8 mouse cellular contexts compared by ENCODE assay signal in the genomic region with DNA sequence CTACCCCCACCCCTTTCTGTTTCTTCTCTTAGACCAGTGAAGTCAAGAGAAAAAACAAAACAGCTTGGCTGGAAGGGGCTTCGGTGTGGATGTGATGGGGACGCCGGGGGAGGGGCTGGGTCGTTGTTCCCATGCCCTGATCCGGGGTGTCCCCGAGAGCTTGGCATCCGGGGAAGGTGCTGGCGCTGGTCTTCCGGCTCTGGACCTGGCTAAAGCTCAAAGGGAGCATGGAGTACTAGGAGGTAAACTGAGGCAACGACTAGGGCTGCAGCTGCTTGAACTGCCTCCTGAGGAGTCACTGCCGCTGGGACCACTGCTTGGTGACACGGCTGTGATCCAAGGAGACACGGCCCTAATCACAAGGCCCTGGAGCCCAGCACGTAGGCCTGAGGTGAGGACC. TPM values are rescaled to one million over a fixed set of nuclear protein-coding genes. Genes with fewer than 3 reads are reported as not detected.
A peak's percentile ranks its signal among the peaks of the same experiment; 100 is the strongest.
DNase-seq lines count a peak whose midpoint lies in the region; ATAC-seq and TF ChIP-seq lines count a peak whose summit lies in the region.

No protein-coding gene starts in this region.

- peaks cover 34% of the 10 kb centered on the region for H3K4me1 ChIP-seq in heart, embryonic 12.5 days (replicated peaks)
- peaks cover 6 to 34% of the 10 kb centered on the region in 2 experiments for H3K4me1 ChIP-seq in ES-E14 (ENCODE audit: control insufficient read depth in 2 of 2, insufficient read depth in 2 of 2, low read length in 2 of 2, poor library complexity in 1 of 2)
- H3K4me1 ChIP-seq in forebrain, embryonic 16.5 days (replicated peaks; ENCODE audit: control insufficient read depth, insufficient read depth, low read length): peaks cover 27% of the 10 kb centered on the region
- peaks cover 64% of the 10 kb centered on the region for H3K4me1 ChIP-seq in liver, embryonic 15.5 days (replicated peaks)

- ATAC-seq in heart, embryonic 12.5 days (ENCODE audit: insufficient number of reproducible peaks, low FRiP score): no peak
- no peak for ATAC-seq in forebrain, embryonic 16.5 days
- no peak for ATAC-seq in liver, embryonic 15.5 days (ENCODE audit: insufficient read depth)
- no peak for ATAC-seq in erythroid progenitor cell, adult 5-6 weeks (replicated peaks; ENCODE audit: low FRiP score, poor library complexity, severe bottlenecking)

- in situ Hi-C loops in ES-E14 (cut with MboI; ENCODE audit: low sequenced_read_pairs in 2 of 2, unreplicated experiment in 2 of 2): no loop called here

- peak overlapping the region; percentile 96 for H3K4me2 ChIP-seq in heart, embryonic 12.5 days
- H3K4me2 ChIP-seq in forebrain, embryonic 16.5 days (ENCODE audit: low read length): peak overlapping the region; percentile 94
- H3K4me2 ChIP-seq in liver, embryonic 15.5 days: peak overlapping the region; percentile 88

- no peak for DNase-seq in heart, postnatal 4 days
- DNase-seq in ES-E14 (ENCODE audit: low read depth, low spot score): no peak
- no peak for DNase-seq in adipocyte (ENCODE audit: low spot score)
- no peak for DNase-seq in spleen, adult 12 weeks (ENCODE audit: low spot score)

- H3K4me3 ChIP-seq in heart, embryonic 12.5 days: peak overlapping the region; percentile 76
- peak overlapping the region; percentile 86 to 88 for H3K4me3 ChIP-seq in ES-E14 (ENCODE audit: insufficient read depth in 1 of 2, low read depth in 1 of 2, low read length in 2 of 2, poor library complexity in 1 of 2, severe bottlenecking in 1 of 2)
- H3K4me3 ChIP-seq in forebrain, embryonic 16.5 days (replicated peaks; ENCODE audit: low read length): peak overlapping the region; percentile 77
- peak overlapping the region; percentile 58 for H3K4me3 ChIP-seq in liver, embryonic 15.5 days (replicated peaks)

- peaks cover 24% of the 10 kb centered on the region for H3K27me3 ChIP-seq in heart, embryonic 12.5 days (replicated peaks)
- peaks cover 11% of the 10 kb centered on the region for H3K27me3 ChIP-seq in forebrain, embryonic 16.5 days (replicated peaks; ENCODE audit: control insufficient read depth, insufficient read depth, low read length)
- H3K27me3 ChIP-seq in liver, embryonic 15.5 days: peaks cover 41% of the 10 kb centered on the region

- no peak overlapping the region for H3K27ac ChIP-seq in heart, embryonic 12.5 days (ENCODE audit: poor library complexity, severe bottlenecking)
- no peak overlapping the region for H3K27ac ChIP-seq in ES-E14 (ENCODE audit: insufficient read depth, low read depth, low read length, poor library complexity, severe bottlenecking)
- no peak overlapping the region; the same call in 1 of the 2 replicates for H3K27ac ChIP-seq in forebrain, embryonic 16.5 days (ENCODE audit: low read length)
- H3K27ac ChIP-seq in liver, embryonic 15.5 days (replicated peaks): no peak overlapping the region

- 28% methylated on average over 14 of the region's 14 CpGs for WGBS in heart, embryonic 12.5 days
- 20% methylated on average over 14 of the region's 14 CpGs for WGBS in forebrain, embryonic 16.5 days
- 43% methylated on average over 14 of the region's 14 CpGs for WGBS in liver, embryonic 15.5 days (ENCODE audit: insufficient replicate concordance)

- H3K9ac ChIP-seq in heart, embryonic 12.5 days: peak overlapping the region; percentile 92
- H3K9ac ChIP-seq in ES-E14 (ENCODE audit: insufficient read depth, low read depth, low read length, poor library complexity, severe bottlenecking): peak overlapping the region; percentile 52; the same call in 1 of the 2 replicates
- H3K9ac ChIP-seq in forebrain, embryonic 16.5 days (replicated peaks; ENCODE audit: low read depth, low read length): peak overlapping the region; percentile 66
- no peak overlapping the region for H3K9ac ChIP-seq in liver, embryonic 15.5 days

- H3K9me3 ChIP-seq in heart, embryonic 12.5 days (replicated peaks): no peaks in the 10 kb centered on the region
- no peaks in the 10 kb centered on the region for H3K9me3 ChIP-seq in ES-E14 (ENCODE audit: control insufficient read depth, insufficient read depth, low read depth, low read length)
- H3K9me3 ChIP-seq in forebrain, embryonic 16.5 days (ENCODE audit: control insufficient read depth, low read length): no peaks in the 10 kb centered on the region
- H3K9me3 ChIP-seq in liver, embryonic 15.5 days (replicated peaks): no peaks in the 10 kb centered on the region

- peaks cover 64% of the 10 kb centered on the region for H3K36me3 ChIP-seq in heart, embryonic 12.5 days
- peaks cover 25% of the 10 kb centered on the region for H3K36me3 ChIP-seq in ES-E14 (ENCODE audit: control insufficient read depth, insufficient read depth, low read length, poor library complexity, severe bottlenecking)
- peaks cover 3% of the 10 kb centered on the region; the same call in 1 of the 2 replicates for H3K36me3 ChIP-seq in forebrain, embryonic 16.5 days (ENCODE audit: control insufficient read depth, insufficient read depth)
- H3K36me3 ChIP-seq in liver, embryonic 15.5 days (replicated peaks): peaks cover 33% of the 10 kb centered on the region

TF ChIP-seq in ES-E14, 5 proteins besides CTCF, POLR2A, EP300 and RAD21:
- TF ChIP-seq HCFC1 (IDR thresholded peaks at IDR 0.05; ENCODE audit: borderline replicate concordance, insufficient read depth, low read length) (no peak), ZC3H11A (IDR thresholded peaks at IDR 0.05; ENCODE audit: borderline replicate concordance, low read depth, low read length) (no peak), ZNF384 (IDR thresholded peaks at IDR 0.05; ENCODE audit: low read depth, low read length) (no peak), CHD2 (IDR thresholded peaks at IDR 0.05; ENCODE audit: low read depth, low read length) (no peak), MAFK (IDR thresholded peaks at IDR 0.05; ENCODE audit: insufficient read depth, low read depth, low read length) (no peak)

RNA-seq across cellular contexts. Expression of a gene that starts 1.2 kb away (rescaled TPM):
- 192 and 205 TPM in 2 replicates for polyA plus RNA-seq in heart, embryonic 12.5 days (2016; fragmentation: Nextera tagmentation; extraction: Ambion mirVana)
- 100 to 1,000 TPM; 104 to 106 TPM for total RNA-seq in heart, postnatal 4 days (2021)
- total RNA-seq in ES-E14 (2012; rRNA removed): 45.0 and 57.5 TPM in 2 replicates
- polyA plus RNA-seq in forebrain, embryonic 16.5 days (2015; fragmentation: Nextera tagmentation; extraction: Ambion mirVana): 484 and 489 TPM in 2 replicates
- 18.6 and 22.8 TPM in 2 replicates for polyA plus RNA-seq in liver, embryonic 15.5 days (2015; fragmentation: Nextera tagmentation; extraction: Ambion mirVana)
- total RNA-seq in erythroid progenitor cell, adult 5-6 weeks (2015; ENCODE audit: low replicate concordance): 2.1 TPM in 1 of 2 replicates, not detected in the other
- total RNA-seq in erythroid progenitor cell, adult 5-6 weeks (2017; ENCODE audit: low replicate concordance): 1.5 and 5.6 TPM in 2 replicates

RNA-seq across cellular contexts. Expression of a gene that starts 5.1 kb away (rescaled TPM):
- polyA plus RNA-seq in heart, embryonic 12.5 days (2016; fragmentation: Nextera tagmentation; extraction: Ambion mirVana): 0.27 TPM in 1 of 2 replicates, not detected in the other
- total RNA-seq in heart, postnatal 4 days (2021): not detected
- total RNA-seq in ES-E14 (2012; rRNA removed): not detected in 2 replicates
- polyA plus RNA-seq in forebrain, embryonic 16.5 days (2015; fragmentation: Nextera tagmentation; extraction: Ambion mirVana): not detected in 2 replicates
- 0.21 and 0.40 TPM in 2 replicates for polyA plus RNA-seq in liver, embryonic 15.5 days (2015; fragmentation: Nextera tagmentation; extraction: Ambion mirVana)
- total RNA-seq in erythroid progenitor cell, adult 5-6 weeks (2015; ENCODE audit: low replicate concordance): not detected in 2 replicates
- not detected in 2 replicates for total RNA-seq in erythroid progenitor cell, adult 5-6 weeks (2017; ENCODE audit: low replicate concordance)

RNA-seq across cellular contexts. Expression of a gene that starts 5.9 kb away (rescaled TPM):
- 1.2 and 2.0 TPM in 2 replicates for polyA plus RNA-seq in heart, embryonic 12.5 days (2016; fragmentation: Nextera tagmentation; extraction: Ambion mirVana)
- under 1 TPM in 1 of 2 experiments, not detected in 1; 0.47 TPM for total RNA-seq in heart, postnatal 4 days (2021)
- total RNA-seq in ES-E14 (2012; rRNA removed): 0.26 TPM in 1 of 2 replicates, not detected in the other
- 0.24 TPM in 1 of 2 replicates, not detected in the other for polyA plus RNA-seq in forebrain, embryonic 16.5 days (2015; fragmentation: Nextera tagmentation; extraction: Ambion mirVana)
- 3.2 and 4.4 TPM in 2 replicates for polyA plus RNA-seq in liver, embryonic 15.5 days (2015; fragmentation: Nextera tagmentation; extraction: Ambion mirVana)
- 1.1 TPM in 1 of 2 replicates, not detected in the other for total RNA-seq in erythroid progenitor cell, adult 5-6 weeks (2015; ENCODE audit: low replicate concordance)
- total RNA-seq in erythroid progenitor cell, adult 5-6 weeks (2017; ENCODE audit: low replicate concordance): not detected in 2 replicates

RNA-seq across cellular contexts. Expression of a gene that starts 10.3 kb away (rescaled TPM):
- 349 and 354 TPM in 2 replicates for polyA plus RNA-seq in heart, embryonic 12.5 days (2016; fragmentation: Nextera tagmentation; extraction: Ambion mirVana)
- 100 to 1,000 TPM; 166 to 167 TPM for total RNA-seq in heart, postnatal 4 days (2021)
- 113 and 133 TPM in 2 replicates for total RNA-seq in ES-E14 (2012; rRNA removed)
- polyA plus RNA-seq in forebrain, embryonic 16.5 days (2015; fragmentation: Nextera tagmentation; extraction: Ambion mirVana): 79.3 and 85.5 TPM in 2 replicates
- polyA plus RNA-seq in liver, embryonic 15.5 days (2015; fragmentation: Nextera tagmentation; extraction: Ambion mirVana): 120 and 122 TPM in 2 replicates
- 91.0 and 110 TPM in 2 replicates for total RNA-seq in erythroid progenitor cell, adult 5-6 weeks (2015; ENCODE audit: low replicate concordance)
- 68.3 and 95.5 TPM in 2 replicates for total RNA-seq in erythroid progenitor cell, adult 5-6 weeks (2017; ENCODE audit: low replicate concordance)

RNA-seq across cellular contexts. Expression of a gene that starts 13.5 kb away (rescaled TPM):
- 3.5 and 4.9 TPM in 2 replicates for polyA plus RNA-seq in heart, embryonic 12.5 days (2016; fragmentation: Nextera tagmentation; extraction: Ambion mirVana)
- 1 to 10 TPM; 4.0 to 6.5 TPM for total RNA-seq in heart, postnatal 4 days (2021)
- total RNA-seq in ES-E14 (2012; rRNA removed): 2.7 and 3.2 TPM in 2 replicates
- polyA plus RNA-seq in forebrain, embryonic 16.5 days (2015; fragmentation: Nextera tagmentation; extraction: Ambion mirVana): 3.1 and 3.4 TPM in 2 replicates
- 3.4 and 4.3 TPM in 2 replicates for polyA plus RNA-seq in liver, embryonic 15.5 days (2015; fragmentation: Nextera tagmentation; extraction: Ambion mirVana)
- 36.9 and 39.6 TPM in 2 replicates for total RNA-seq in erythroid progenitor cell, adult 5-6 weeks (2015; ENCODE audit: low replicate concordance)
- 27.3 and 50.9 TPM in 2 replicates for total RNA-seq in erythroid progenitor cell, adult 5-6 weeks (2017; ENCODE audit: low replicate concordance)
